Mouse (Mus musculus): ENCODE data around the gene Gramd1b.

- no peak for TF ChIP-seq CTCF (IDR thresholded peaks at IDR 0.05; ENCODE audit: low read depth, low read length)
- no peak for TF ChIP-seq POLR2A (IDR thresholded peaks at IDR 0.05; ENCODE audit: borderline replicate concordance, low read depth, low read length)
These were observed 233.2 kb downstream of the Gramd1b start for GRCm38 (mm10) chr9:40297969-40298368.

All from bone marrow macrophage, adult 2 months (primary cell).